ENCODE assay signal across 8 mouse cellular contexts in genomic region chr2:145167664-145168360, GRCm38 (mm10). TPM values are rescaled to one million over a fixed set of nuclear protein-coding genes. Genes with fewer than 3 reads are reported as not detected.
DNase-seq lines count a peak whose midpoint lies in the region; ATAC-seq and TF ChIP-seq lines count a peak whose summit lies in the region.

Gene Slc24a3 (plus strand): TSS chr2:145167754.

- no peaks in the 10 kb centered on the region for H3K9me3 ChIP-seq in liver, postnatal 0 days (ENCODE audit: low read length)
- no peaks in the 10 kb centered on the region for H3K9me3 ChIP-seq in neural tube, embryonic 14.5 days (ENCODE audit: control insufficient read depth, low read length)

- intact Hi-C loops in heart, postnatal 36 days (cut with DNase I) = loop anchor here (1.0 kb wide), 1 partner anchor 349 kb away; no protein-coding TSS in a partner anchor

- no peaks in the 10 kb centered on the region for H3K36me3 ChIP-seq in liver, postnatal 0 days (replicated peaks; ENCODE audit: insufficient read depth, low read length)
- H3K36me3 ChIP-seq in neural tube, embryonic 14.5 days (ENCODE audit: control insufficient read depth, insufficient read depth, low read length) = no peaks in the 10 kb centered on the region

- TF ChIP-seq CTCF in liver, postnatal 0 days (IDR thresholded peaks at IDR 0.05; ENCODE audit: low read depth) = peak; percentile 77

- H3K9ac ChIP-seq in liver, postnatal 0 days (replicated peaks) = peak within 1 kb of the TSS; percentile 49
- peak within 1 kb of the TSS; percentile 83 for H3K9ac ChIP-seq in neural tube, embryonic 14.5 days (replicated peaks; ENCODE audit: low read depth, low read length)

- H3K27me3 ChIP-seq in liver, postnatal 0 days (ENCODE audit: insufficient read depth, low read length) = peaks cover 11% of the 10 kb centered on the region; the same call in 1 of the 2 replicates
- no peaks in the 10 kb centered on the region for H3K27me3 ChIP-seq in neural tube, embryonic 14.5 days (ENCODE audit: control insufficient read depth, insufficient read depth, low read length)

- DNase-seq in cerebellum, adult 11-12 months = peak; percentile 86
- peak; percentile 69 for DNase-seq in forelimb bud, embryonic 11.5 days (ENCODE audit: low read depth, low spot score)
- DNase-seq in heart, postnatal 36 days = peak; percentile 72 to 81
- peak; percentile 76 to 85 for DNase-seq in layer of hippocampus, adult 18-20 months (ENCODE audit: low spot score in 2 of 2)
- peak; percentile 84 for DNase-seq in liver, postnatal 0 days
- peak; percentile 74 for DNase-seq in testis, postnatal 14 days (ENCODE audit: low spot score)

- H3K4me1 ChIP-seq in liver, postnatal 0 days (ENCODE audit: insufficient read depth) = peaks cover 6% of the 10 kb centered on the region
- no peaks in the 10 kb centered on the region for H3K4me1 ChIP-seq in neural tube, embryonic 14.5 days (ENCODE audit: control insufficient read depth, insufficient read depth, low read length)

- peak; percentile 74 for ATAC-seq in CD4-positive, CD25-positive, alpha-beta regulatory T cell, adult 4 months
- peak; percentile 90 for ATAC-seq in liver, postnatal 0 days
- ATAC-seq in neural tube, embryonic 14.5 days (ENCODE audit: low read depth) = peak; percentile 93

- H3K4me3 ChIP-seq in liver, postnatal 0 days (ENCODE audit: low read depth, low read length) = peak within 1 kb of the TSS; percentile 55
- H3K4me3 ChIP-seq in neural tube, embryonic 14.5 days (ENCODE audit: low read depth, low read length) = peak within 1 kb of the TSS; percentile 66

- TF ChIP-seq EP300 in liver, postnatal 0 days (IDR thresholded peaks at IDR 0.05; ENCODE audit: low read depth) = no peak

- WGBS in liver, postnatal 0 days (ENCODE audit: insufficient replicate concordance) = under 1% methylated on average over 30 of the region's 100 CpGs
- 0% methylated on average over 48 of the region's 100 CpGs for WGBS in neural tube, embryonic 14.5 days

- H3K4me2 ChIP-seq in liver, postnatal 0 days (ENCODE audit: low read depth, low read length) = peak within 1 kb of the TSS; percentile 88
- peak within 1 kb of the TSS; percentile 73 for H3K4me2 ChIP-seq in neural tube, embryonic 14.5 days (ENCODE audit: low read depth, low read length)

- H3K27ac ChIP-seq in liver, postnatal 0 days (ENCODE audit: low read depth) = no peak within 1 kb of the TSS
- H3K27ac ChIP-seq in neural tube, embryonic 14.5 days (ENCODE audit: low read depth, low read length) = peak within 1 kb of the TSS; percentile 92

RNA-seq across cellular contexts. Expression of gene Slc24a3, which starts in this region (rescaled TPM):
- 1 to 10 TPM in 1 of 2 experiments, under 1 TPM in 1; 0.90 to 1.1 TPM for polyA plus RNA-seq in CD4-positive, CD25-positive, alpha-beta regulatory T cell, adult 4 months (2017; shearing (Covaris generic))
- 1 to 10 TPM; 2.8 to 3.0 TPM for total RNA-seq in heart, postnatal 36 days (2021)
- total RNA-seq in layer of hippocampus, adult 18-20 months (2021) = 100 to 1,000 TPM; 184 to 186 TPM
- polyA plus RNA-seq in liver, postnatal 0 days (2015; fragmentation: Nextera tagmentation; extraction: Ambion mirVana) = 0.40 TPM in 2 replicates
- 27.8 and 31.2 TPM in 2 replicates for polyA plus RNA-seq in neural tube, embryonic 14.5 days (2014; fragmentation: Nextera tagmentation; extraction: Ambion mirVana)

Comparison
In these comparisons a context has a peak if more than half of its experiments do, and no peak if none do; other contexts are left out.
1. RNA of gene Slc24a3 (total RNA-seq): 184 to 186 TPM in layer of hippocampus, adult 18-20 months; 2.8 to 3.0 TPM in heart, postnatal 36 days; every median in the first group is over 10 times any median in the second.
2. RNA of gene Slc24a3 (polyA plus RNA-seq): 27.8 to 31.2 TPM in neural tube, embryonic 14.5 days; 0.90 to 1.1 TPM in CD4-positive, CD25-positive, alpha-beta regulatory T cell, adult 4 months and 0.40 TPM in liver, postnatal 0 days; every median in the first group is over 10 times any median in the second.
3. Peak in DNase-seq, ATAC-seq, H3K4me3 ChIP-seq, H3K9ac ChIP-seq and H3K4me2 ChIP-seq in liver, postnatal 0 days; RNA of the gene not detected or under 1 TPM.
4. Peak in every context shown above with its lines, with median percentiles within 50 percentile points of each other: ATAC-seq and DNase-seq.